Mouse (Mus musculus) myocyte (in vitro differentiated cells): ENCODE results near the gene Ctbp2.

Experiments used
- MYOG ChIP-seq, 3 experiments: IDR thresholded peaks; one replicate each; pipeline ENCODE4 v1.6.1; 2011; ENCODE audit warnings: control low read depth in 2 of 3, low read depth in 2 of 3, mild to moderate bottlenecking in 2 of 3; ENCODE audit not compliant: insufficient read length in 2 of 3, control insufficient read depth in 1 of 3, insufficient read depth in 1 of 3
- POLR2A ChIP-seq: IDR thresholded peaks from one replicate; pipeline ENCODE4 v1.6.1; 2011; ENCODE audit warnings: low read depth, mild to moderate bottlenecking, control low read depth, moderate library complexity; ENCODE audit not compliant: insufficient read length
- POLR2AphosphoS2 ChIP-seq: IDR thresholded peaks from one replicate; pipeline ENCODE4 v1.6.1; 2011; ENCODE audit warnings: low read depth, control low read depth; ENCODE audit not compliant: insufficient read length
- USF1 ChIP-seq: IDR thresholded peaks from one replicate; pipeline ENCODE4 v1.6.1; 2011; ENCODE audit warnings: low read depth, mild to moderate bottlenecking, control low read depth, moderate library complexity

DNA sequence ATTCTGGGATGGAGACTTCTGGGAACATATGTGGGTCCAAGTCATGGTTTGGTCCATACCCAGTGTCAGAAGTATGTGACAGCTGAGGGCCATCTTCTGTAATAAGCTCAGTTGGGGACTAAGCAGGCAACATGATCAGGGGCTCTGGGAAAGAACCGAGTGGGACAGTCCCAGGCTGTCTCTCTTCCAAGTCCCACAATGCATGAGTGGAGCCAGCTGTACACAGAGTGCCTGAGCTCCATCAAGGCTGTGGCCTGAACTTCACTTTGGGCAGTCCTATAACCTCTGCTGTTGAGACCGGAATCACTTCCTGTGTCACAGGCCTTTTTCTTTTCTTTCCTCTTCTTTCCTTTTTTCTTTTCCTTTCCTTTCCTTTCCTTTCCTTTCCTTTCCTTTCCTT is 43.7 kb upstream of the Ctbp2 start:
- TF ChIP-seq POLR2A = no peak
- TF ChIP-seq MYOG (IDR thresholded peaks at IDR 0.05; ENCODE audit: control insufficient read depth in 1 of 3, insufficient read depth in 1 of 3, insufficient read length in 2 of 3, low read depth in 2 of 3) = no peak
- no peak for TF ChIP-seq USF1
- TF ChIP-seq POLR2AphosphoS2 = no peak
